Mouse (Mus musculus): ENCODE results near the gene Exoc2. TPM values are rescaled to one million over a fixed set of nuclear protein-coding genes. Genes with fewer than 3 reads are reported as not detected.

The Exoc2 gene
- polyA plus RNA-seq, 1 experiment from 2014 or later: 11.9 TPM

DNA sequence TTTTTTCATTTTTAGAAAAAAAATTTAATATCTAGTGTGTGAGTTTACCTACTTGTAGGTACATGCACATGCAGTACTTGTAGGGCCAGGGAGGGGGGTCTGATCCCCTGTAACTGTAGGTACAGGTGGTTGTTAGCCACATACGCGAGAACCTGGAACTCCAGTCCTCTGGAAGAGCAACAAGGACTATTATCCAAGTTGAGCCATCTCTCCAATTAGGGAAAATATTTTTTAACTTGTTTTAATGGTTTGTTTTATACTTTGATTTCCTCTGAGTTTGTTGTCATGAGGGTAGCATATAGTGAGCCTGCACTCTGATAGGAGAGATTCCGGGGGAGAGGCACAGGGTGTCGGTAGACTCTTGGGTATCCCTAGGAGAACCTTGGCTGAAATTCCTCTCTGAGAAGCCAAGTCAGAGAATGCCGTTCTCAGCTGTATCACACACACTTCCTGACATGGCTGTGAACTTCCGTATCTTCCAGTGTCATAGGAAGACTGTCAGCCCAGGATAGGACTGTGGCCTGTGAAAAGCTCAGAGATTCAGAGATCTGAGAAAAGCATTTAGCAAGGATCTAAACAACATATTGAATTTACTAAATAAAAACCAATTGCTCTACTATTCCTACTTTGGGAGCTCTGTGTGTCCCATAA lies 206.3 kb downstream of the Exoc2 start:
- Histone ChIP-seq H3K9ac (no peak overlapping the region), H3K9me3 (replicated peaks) (no peaks in the 10 kb centered on the region), H3K4me3 (replicated peaks) (no peak overlapping the region), H3K4me2 (no peak overlapping the region), H3K27me3 (no peaks in the 10 kb centered on the region), H3K27ac (replicated peaks) (no peak overlapping the region), H3K36me3 (replicated peaks) (no peaks in the 10 kb centered on the region), H3K4me1 (replicated peaks) (no peaks in the 10 kb centered on the region)
- ATAC-seq (ENCODE audit: insufficient read depth): no peak
- WGBS (ENCODE audit: insufficient replicate concordance): 52% methylated on average over 6 of the region's 6 CpGs

DNA sequence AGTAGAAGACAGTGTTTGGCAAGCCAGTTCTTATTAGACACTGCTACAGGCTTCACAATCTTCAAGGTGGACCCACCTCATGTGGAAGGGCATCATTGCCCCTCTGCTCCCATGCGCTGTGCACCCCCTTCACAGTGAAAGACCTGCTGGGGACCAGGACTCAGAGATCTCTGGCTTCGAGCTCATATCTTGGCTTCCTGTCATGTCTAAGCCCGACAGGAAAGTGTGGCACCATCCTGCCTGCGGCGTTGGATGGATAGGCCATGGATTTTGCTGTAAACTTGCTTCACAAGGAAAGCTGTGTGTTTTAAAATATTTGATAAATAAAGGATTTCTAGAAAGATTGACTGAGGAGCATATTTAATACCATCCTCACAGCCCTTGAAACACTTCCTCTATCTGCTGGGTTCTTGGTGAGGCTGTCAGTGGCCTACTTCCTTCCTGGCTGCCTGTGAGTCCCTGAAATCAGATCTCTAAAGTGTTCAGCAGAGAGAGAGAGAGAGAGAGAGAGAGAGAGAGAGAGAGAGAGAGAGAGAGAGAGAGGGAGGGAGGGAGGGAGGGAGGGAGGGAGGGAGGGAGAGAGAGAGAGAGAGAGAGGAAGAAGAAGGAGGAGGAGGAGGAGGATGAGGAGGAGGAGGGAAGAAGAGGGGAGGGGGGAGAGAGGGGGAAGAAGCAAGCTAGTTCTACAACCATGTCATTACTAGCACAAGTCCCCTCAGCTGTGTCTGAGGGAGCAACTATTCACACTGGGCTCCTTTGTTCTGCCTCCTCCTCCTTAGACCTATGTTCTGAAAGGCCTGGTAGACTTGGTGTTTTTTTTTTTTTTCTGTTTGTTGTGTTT lies 207.0 kb downstream of the Exoc2 start:
- WGBS (ENCODE audit: insufficient replicate concordance): 46% methylated on average over 5 of the region's 5 CpGs
- Histone ChIP-seq H3K27ac (replicated peaks) (no peak overlapping the region), H3K4me1 (replicated peaks) (no peaks in the 10 kb centered on the region), H3K36me3 (replicated peaks) (no peaks in the 10 kb centered on the region), H3K9me3 (replicated peaks) (no peaks in the 10 kb centered on the region), H3K4me2 (no peak overlapping the region), H3K9ac (no peak overlapping the region), H3K4me3 (replicated peaks) (no peak overlapping the region), H3K27me3 (no peaks in the 10 kb centered on the region)
- ATAC-seq (ENCODE audit: insufficient read depth): no peak

DNA sequence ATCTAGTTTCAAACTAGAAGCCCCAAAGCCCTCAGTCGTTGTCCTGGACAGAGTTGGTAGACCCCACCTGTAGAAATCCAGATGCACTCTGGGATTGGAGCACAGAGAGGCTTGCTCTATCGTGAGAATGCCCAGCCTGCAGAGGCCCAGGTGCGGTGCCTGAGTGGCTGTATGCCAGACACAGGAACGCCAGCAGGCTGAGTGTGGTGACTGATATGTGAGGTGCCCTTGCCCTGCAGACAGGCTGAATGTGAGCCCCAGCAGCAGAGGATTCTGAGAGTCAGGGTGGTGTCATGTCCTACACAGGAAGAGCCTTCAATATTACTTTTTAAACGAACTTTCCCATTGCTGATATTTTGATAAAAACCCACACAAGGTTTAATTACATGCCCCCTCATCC lies 208.0 kb downstream of the Exoc2 start:
- no peaks in the 10 kb centered on the region for H3K27me3 ChIP-seq
- no peak for ATAC-seq (ENCODE audit: insufficient read depth)
- H3K4me3 ChIP-seq (replicated peaks): no peak overlapping the region
- WGBS (ENCODE audit: insufficient replicate concordance): 35% methylated on average over 5 of the region's 5 CpGs
- H3K4me2 ChIP-seq: no peak overlapping the region
- H3K9ac ChIP-seq: no peak overlapping the region
- H3K36me3 ChIP-seq (replicated peaks): no peaks in the 10 kb centered on the region
- H3K4me1 ChIP-seq (replicated peaks): no peaks in the 10 kb centered on the region
- no peak overlapping the region for H3K27ac ChIP-seq (replicated peaks)
- H3K9me3 ChIP-seq (replicated peaks): no peaks in the 10 kb centered on the region

- Histone ChIP-seq H3K4me2 (no peak overlapping the region), H3K27me3 (no peaks in the 10 kb centered on the region), H3K36me3 (replicated peaks) (no peaks in the 10 kb centered on the region), H3K9me3 (replicated peaks) (no peaks in the 10 kb centered on the region), H3K27ac (replicated peaks) (no peak overlapping the region), H3K4me1 (replicated peaks) (no peaks in the 10 kb centered on the region), H3K9ac (no peak overlapping the region), H3K4me3 (replicated peaks) (no peak overlapping the region)
- WGBS (ENCODE audit: insufficient replicate concordance): 54% methylated on average over 8 of the region's 8 CpGs
- no peak for ATAC-seq (ENCODE audit: insufficient read depth)
Measured at GRCm38 (mm10) chr13:30764014-30764740, 209.7 kb downstream of the Exoc2 start.

Other genes starting within 250 kb of the Exoc2 start
- 0.30 and 0.35 TPM in 2 replicates for gene Irf4, start 224.9 kb downstream of the Exoc2 start, polyA plus RNA-seq (2015; fragmentation: Nextera tagmentation; extraction: Ambion mirVana)
- not detected in 2 replicates for gene Hus1b, start 26.3 kb downstream of the Exoc2 start, polyA plus RNA-seq (2015; fragmentation: Nextera tagmentation; extraction: Ambion mirVana)
- gene Gm5447, start 111 bp upstream of the Exoc2 start, polyA plus RNA-seq (2015; fragmentation: Nextera tagmentation; extraction: Ambion mirVana): 0.09 TPM in 1 of 2 replicates, not detected in the other

Measured in liver, embryonic 15.5 days (tissue).